Mouse (Mus musculus) gastrocnemius, postnatal 14 days (tissue): ENCODE data around the gene Hspb6. TPM values are rescaled to one million over a fixed set of nuclear protein-coding genes. Genes with fewer than 3 reads are reported as not detected.
A peak's percentile ranks its signal among the peaks of the same experiment; 100 is the strongest.

ENCODE experiments used
- DNase-seq: peaks from one replicate; pipeline ENCODE4 v3.0.0; 2021; ENCODE audit warnings: mixed read lengths
- intact Hi-C: fragments of 180-260 bp; cut with DNase I; formaldehyde crosslinking; loops from one replicate; pipeline ENCODE4 v1.15.1; 2025; ENCODE audit warnings: low total_unique reads
- microRNA-seq, 2 experiments: library from miRNA; unstranded; fragments of <30 nt; microRNA quantifications; one replicate each; pipeline ENCODE4 v1.2.0; 2021
- total RNA-seq, 2 experiments: library from RNA; stranded (reverse); gene quantifications; 2 replicates each; pipeline ENCODE4 v1.2.3; 2021

Gene Hspb6
- total RNA-seq, 2 experiments from 2014 or later = 455 to 476 TPM

- intact Hi-C loops = loop anchor here (10.0 kb wide), 1 partner anchor 255 kb away; the partner anchor contains the start of gene Ffar3
- DNase-seq = peak; percentile 85
Measured at GRCm38 (mm10) chr7:30599933-30600353, 48.0 kb downstream of the Hspb6 start.

- no peak for DNase-seq
- intact Hi-C loops = no loop called here
Measured at GRCm38 (mm10) chr7:30600651-30601050, 48.7 kb downstream of the Hspb6 start.

- intact Hi-C loops = no loop called here
- no peak for DNase-seq
Measured at GRCm38 (mm10) chr7:30602583-30602982, 50.6 kb downstream of the Hspb6 start.

DNA sequence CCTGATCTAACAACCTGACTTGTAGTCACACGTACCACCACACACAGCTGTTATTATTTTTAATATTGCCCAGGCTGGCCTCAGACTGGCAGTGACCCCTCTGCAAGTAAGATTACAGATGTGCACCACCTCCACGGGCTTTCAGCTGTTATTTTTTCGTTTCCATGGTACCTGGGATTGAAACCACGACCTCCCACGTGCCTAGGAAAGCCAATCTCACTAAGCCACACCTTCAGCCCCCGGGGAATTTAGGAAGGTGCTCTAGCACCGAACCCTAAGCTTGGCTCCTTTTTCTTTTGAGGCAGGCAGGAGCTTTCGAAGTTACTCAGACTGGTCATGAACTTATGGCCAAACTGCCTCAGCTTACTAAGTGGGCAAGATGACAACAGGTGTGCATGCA, 52.4 kb downstream of the Hspb6 start:
- intact Hi-C loops = no loop called here
- DNase-seq = no peak

- no peak for DNase-seq
- intact Hi-C loops = no loop called here
Measured at GRCm38 (mm10) chr7:30604944-30605343, 53.0 kb downstream of the Hspb6 start.

Small RNAs within 50 kb of the gene (microRNA-seq; reads per million reads assigned to microRNA genes)
- gene Gm38670 (1.3 to 1.5 reads per million in 2 experiments), gene Mir3569 (0 to 1.5 reads per million in 2 experiments)

Other genes starting within 250 kb of the Hspb6 start
- 10 to 100 TPM; 16.0 to 17.4 TPM for gene Alkbh6, start 243.5 kb upstream of the Hspb6 start, total RNA-seq
- gene Syne4, start 237.4 kb upstream of the Hspb6 start, total RNA-seq = 1 to 10 TPM; 1.0 to 1.1 TPM
- gene E130208F15Rik, start 230.4 kb upstream of the Hspb6 start, total RNA-seq = under 1 TPM; 0.51 to 0.78 TPM
- 10 to 100 TPM in 1 of 2 experiments, 1 to 10 TPM in 1; 7.8 to 10.6 TPM for gene Sdhaf1, start 228.3 kb upstream of the Hspb6 start, total RNA-seq
- gene Lrfn3, start 189.4 kb upstream of the Hspb6 start, total RNA-seq = 1 to 10 TPM; 1.5 to 1.8 TPM
- gene Tyrobp, start 138.4 kb upstream of the Hspb6 start, total RNA-seq = 10 to 100 TPM in 1 of 2 experiments, 1 to 10 TPM in 1; 7.8 to 10.4 TPM
- gene Hcst, start 132.3 kb upstream of the Hspb6 start, total RNA-seq = under 1 TPM in 1 of 2 experiments, not detected in 1; 0.94 TPM
- gene Nfkbid, start 130.4 kb upstream of the Hspb6 start, total RNA-seq = under 1 TPM; 0.21 to 0.33 TPM
- 1 to 10 TPM; 1.9 to 2.3 TPM for gene Aplp1, start 106.6 kb upstream of the Hspb6 start, total RNA-seq
- not detected for gene Kirrel2, start 94.5 kb upstream of the Hspb6 start, total RNA-seq
- gene Nphs1, start 93.9 kb upstream of the Hspb6 start, total RNA-seq = not detected
- gene Prodh2, start 58.6 kb upstream of the Hspb6 start, total RNA-seq = not detected
- gene Arhgap33, start 17.1 kb upstream of the Hspb6 start, total RNA-seq = 1 to 10 TPM in 1 of 2 experiments, under 1 TPM in 1; 0.98 to 2.4 TPM
- 1 to 10 TPM; 3.9 to 4.8 TPM for gene Proser3, start 121 bp downstream of the Hspb6 start, total RNA-seq
- gene Lin37, start 7.7 kb downstream of the Hspb6 start, total RNA-seq = 1 to 10 TPM; 8.4 to 9.1 TPM
- 10 to 100 TPM; 49.6 to 50.1 TPM for gene U2af1l4, start 11.1 kb downstream of the Hspb6 start, total RNA-seq
- 1 to 10 TPM in 1 of 2 experiments, under 1 TPM in 1; 0.74 to 1.7 TPM for gene Gm49396, start 11.2 kb downstream of the Hspb6 start, total RNA-seq
- gene Psenen, start 11.4 kb downstream of the Hspb6 start, total RNA-seq = 10 to 100 TPM; 83.4 to 92.7 TPM
- gene Igflr1, start 13.2 kb downstream of the Hspb6 start, total RNA-seq = under 1 TPM; 0.60 to 0.88 TPM
- 10 to 100 TPM; 14.1 to 15.2 TPM for gene Kmt2b, start 36.5 kb downstream of the Hspb6 start, total RNA-seq
- gene Zbtb32, start 46.7 kb downstream of the Hspb6 start, total RNA-seq = not detected
- gene Upk1a, start 60.7 kb downstream of the Hspb6 start, total RNA-seq = under 1 TPM; 0.14 to 0.16 TPM
- gene Cox6b1, start 74.0 kb downstream of the Hspb6 start, total RNA-seq = 1,000 to 10,000 TPM; 1,322 to 1,882 TPM
- not detected for gene Etv2, start 83.7 kb downstream of the Hspb6 start, total RNA-seq
- gene Rbm42, start 98.1 kb downstream of the Hspb6 start, total RNA-seq = 10 to 100 TPM; 35.4 to 37.3 TPM
- gene Haus5, start 112.8 kb downstream of the Hspb6 start, total RNA-seq = 1 to 10 TPM; 2.8 to 2.9 TPM
- gene Pmis2, start 119.4 kb downstream of the Hspb6 start, total RNA-seq = 1 to 10 TPM; 2.3 to 2.6 TPM
- gene 2200002J24Rik, start 146.7 kb downstream of the Hspb6 start, total RNA-seq = not detected
- under 1 TPM; 0.16 to 0.41 TPM for gene Atp4a, start 160.0 kb downstream of the Hspb6 start, total RNA-seq
- gene Tmem147, start 177.4 kb downstream of the Hspb6 start, total RNA-seq = 100 to 1,000 TPM; 222 to 233 TPM
- not detected for gene Gapdhs, start 191.5 kb downstream of the Hspb6 start, total RNA-seq
- 1 to 10 TPM; 3.7 to 4.1 TPM for gene Sbsn, start 199.3 kb downstream of the Hspb6 start, total RNA-seq
- gene Dmkn, start 211.6 kb downstream of the Hspb6 start, total RNA-seq = under 1 TPM in 1 of 2 experiments, not detected in 1; 0.57 TPM
- 1 to 10 TPM; 3.4 to 3.6 TPM for gene Krtdap, start 235.7 kb downstream of the Hspb6 start, total RNA-seq